Mouse (Mus musculus): ENCODE measurements around the gene Dapp1.

DNA sequence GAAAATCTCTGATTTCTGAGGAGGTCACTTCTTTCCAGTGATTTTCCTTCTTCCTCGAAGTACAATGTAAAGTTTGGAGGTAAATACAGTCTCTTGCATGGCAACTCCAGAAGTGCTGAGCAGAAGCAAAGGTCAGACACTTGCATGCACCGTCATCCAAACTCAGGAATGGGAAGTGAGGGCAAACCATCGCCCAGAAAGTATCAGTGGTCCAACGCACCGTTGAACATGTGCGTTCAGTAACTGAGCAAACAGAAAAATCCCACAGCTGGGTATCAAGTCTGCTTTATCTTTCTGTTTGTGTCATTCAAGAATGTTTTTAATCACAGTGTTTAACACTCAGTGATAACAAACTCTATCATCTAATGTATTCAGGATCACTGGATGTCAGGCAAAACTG lies 21.2 kb upstream of the Dapp1 start:
- TF ChIP-seq CTCF (IDR thresholded peaks at IDR 0.05; ENCODE audit: low read depth, low read length) (no peak), POLR2A (IDR thresholded peaks at IDR 0.05; ENCODE audit: borderline replicate concordance, low read depth, low read length) (no peak)

Data from bone marrow macrophage, adult 2 months (primary cell).